Mouse (Mus musculus) midbrain, embryonic 11.5 days (tissue): Measurements from ENCODE around the gene Tram2. TPM values are rescaled to one million over a fixed set of nuclear protein-coding genes. Genes with fewer than 3 reads are reported as not detected.

Source experiments
- ATAC-seq: fragments of 200-750 bp; cut with Nextera tagmentation; 2 replicates; pipeline ENCODE4 v1.8.0; 2017; ENCODE audit warnings: moderate TSS enrichment, moderate library complexity; ENCODE audit not compliant: low FRiP score
- DNase-seq: peaks from one replicate; pipeline ENCODE4 v3.0.0; 2015; ENCODE audit warnings: low spot score; ENCODE audit errors: missing footprints
- H3K27ac ChIP-seq: fragments of 300-500 bp; sonication (generic); 2 replicates; pipeline ENCODE4 v1.5.1; 2014; ENCODE audit warnings: low read depth, low read length
- H3K27me3 ChIP-seq: fragments of 300-500 bp; sonication (generic); 2 replicates; pipeline ENCODE4 v1.6.1; 2014; ENCODE audit warnings: mild to moderate bottlenecking, low read length, moderate library complexity, mixed read lengths; ENCODE audit not compliant: control insufficient read depth, insufficient read depth
- H3K36me3 ChIP-seq: fragments of 300-500 bp; sonication (generic); 2 replicates; pipeline ENCODE4 v1.6.1; 2014; ENCODE audit warnings: mild to moderate bottlenecking, low read length, moderate library complexity, mixed read lengths; ENCODE audit not compliant: control insufficient read depth, insufficient read depth
- H3K4me1 ChIP-seq: fragments of 300-500 bp; sonication (generic); 2 replicates; pipeline ENCODE4 v1.6.1; 2014; ENCODE audit warnings: low read length; ENCODE audit not compliant: control insufficient read depth, insufficient read depth
- H3K4me2 ChIP-seq: fragments of 300-500 bp; sonication (generic); 2 replicates; pipeline ENCODE4 v1.6.1; 2014; ENCODE audit warnings: mild to moderate bottlenecking, moderate library complexity
- H3K4me3 ChIP-seq: fragments of 300-500 bp; sonication (generic); 2 replicates; pipeline ENCODE4 v1.5.1; 2014; ENCODE audit warnings: low read depth, low read length
- H3K9ac ChIP-seq: fragments of 300-500 bp; sonication (generic); 2 replicates; pipeline ENCODE4 v1.6.1; 2014; ENCODE audit warnings: low read length
- H3K9me3 ChIP-seq: fragments of 300-500 bp; sonication (generic); 2 replicates; pipeline ENCODE4 v1.6.1; 2016; ENCODE audit warnings: low read length; ENCODE audit not compliant: control insufficient read depth
- WGBS: fragments of 180-500 bp; shearing (Covaris S2); extraction: QIAGEN DNeasy Blood & Tissue Kit; methylation state at CpG from one replicate; pipeline ENCODE4 v1.1.7; 2014; 5-methylcytosine and 5-hydroxymethylcytosine counted together
- polyA plus RNA-seq: library from polyadenylated mRNA; unstranded; fragments of >200 nt; fragmentation: Nextera tagmentation; extraction: Ambion mirVana; gene quantifications from 2 replicates; pipeline ENCODE4 v1.2.1, GENCODE M21; 2014

Tram2 gene
- polyA plus RNA-seq, 1 experiment from 2014 or later, result 6.4 TPM

- ATAC-seq, result no peak
- Histone ChIP-seq H3K27me3 (no peaks in the 10 kb centered on the region), H3K9me3 (no peaks in the 10 kb centered on the region), H3K36me3 (no peaks in the 10 kb centered on the region), H3K4me3 (no peak overlapping the region), H3K4me1 (no peaks in the 10 kb centered on the region), H3K27ac (no peak overlapping the region), H3K4me2 (no peak overlapping the region), H3K9ac (no peak overlapping the region)
- no peak for DNase-seq
- 79% methylated on average over 9 of the region's 9 CpGs for WGBS
Measured at GRCm38 (mm10) chr1:20974341-20975135, 104.5 kb downstream of the Tram2 start.

GRCm38 (mm10) chr1:20973389-20973788, 105.6 kb downstream of the Tram2 start:
- no peak overlapping the region for H3K4me3 ChIP-seq
- no peak overlapping the region for H3K4me2 ChIP-seq
- H3K9me3 ChIP-seq, result no peaks in the 10 kb centered on the region
- H3K36me3 ChIP-seq, result no peaks in the 10 kb centered on the region
- DNase-seq (peak; percentile 12), ATAC-seq (no peak)
- no peak overlapping the region for H3K27ac ChIP-seq
- no peaks in the 10 kb centered on the region for H3K27me3 ChIP-seq
- 92% methylated on average over 6 of the region's 6 CpGs for WGBS
- no peaks in the 10 kb centered on the region for H3K4me1 ChIP-seq
- H3K9ac ChIP-seq, result no peak overlapping the region

DNA sequence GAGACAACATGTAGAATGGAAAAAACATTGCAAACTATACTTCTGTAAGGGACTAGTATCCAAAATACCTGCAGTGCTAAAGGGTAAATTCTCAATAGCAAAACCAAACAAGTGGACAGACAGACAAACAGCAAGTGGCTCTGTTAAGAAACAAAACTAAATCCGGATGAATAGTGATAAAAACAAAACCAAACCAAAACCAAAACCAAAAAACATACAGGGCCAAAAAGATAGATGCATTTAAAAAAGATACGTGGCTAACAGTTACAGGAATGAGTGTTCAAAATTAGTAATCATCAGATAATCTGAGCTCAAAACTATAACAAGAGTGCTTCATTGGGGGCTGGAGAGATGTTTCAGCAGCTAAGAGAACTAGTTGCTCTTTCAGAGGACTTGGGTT, 109.4 kb downstream of the Tram2 start:
- no peak overlapping the region for H3K27ac ChIP-seq

GRCm38 (mm10) chr1:20954876-20955275, 124.2 kb downstream of the Tram2 start:
- DNase-seq (no peak), ATAC-seq (no peak)
- Histone ChIP-seq H3K36me3 (no peaks in the 10 kb centered on the region), H3K9me3 (no peaks in the 10 kb centered on the region), H3K4me1 (peaks cover 4% of the 10 kb centered on the region), H3K4me2 (no peak overlapping the region), H3K4me3 (no peak overlapping the region), H3K27ac (no peak overlapping the region), H3K27me3 (no peaks in the 10 kb centered on the region), H3K9ac (no peak overlapping the region)
- 80% methylated on average over 3 of the region's 3 CpGs for WGBS

More for the DNA sequence above, 109.4 kb downstream of the Tram2 start:
- Histone ChIP-seq H3K9me3 (no peaks in the 10 kb centered on the region), H3K9ac (no peak overlapping the region), H3K4me2 (no peak overlapping the region), H3K4me3 (no peak overlapping the region), H3K4me1 (no peaks in the 10 kb centered on the region), H3K27me3 (no peaks in the 10 kb centered on the region), H3K36me3 (no peaks in the 10 kb centered on the region)
- DNase-seq (peak; percentile 35), ATAC-seq (no peak)
- WGBS, result 86% methylated on average over 2 of the region's 2 CpGs

- ATAC-seq (no peak), DNase-seq (no peak)
- no peaks in the 10 kb centered on the region for H3K36me3 ChIP-seq
- peak overlapping the region; percentile 86 for H3K27ac ChIP-seq
- no peaks in the 10 kb centered on the region for H3K27me3 ChIP-seq
- H3K4me3 ChIP-seq, result peak overlapping the region; percentile 38
- H3K4me2 ChIP-seq, result peak overlapping the region; percentile 67
- H3K9ac ChIP-seq, result peak overlapping the region; percentile 75
- no peaks in the 10 kb centered on the region for H3K9me3 ChIP-seq
- WGBS, result 1% methylated on average over 16 of the region's 16 CpGs
- H3K4me1 ChIP-seq, result peaks cover 4% of the 10 kb centered on the region
Measured at GRCm38 (mm10) chr1:20951799-20952198, 127.2 kb downstream of the Tram2 start.

DNA sequence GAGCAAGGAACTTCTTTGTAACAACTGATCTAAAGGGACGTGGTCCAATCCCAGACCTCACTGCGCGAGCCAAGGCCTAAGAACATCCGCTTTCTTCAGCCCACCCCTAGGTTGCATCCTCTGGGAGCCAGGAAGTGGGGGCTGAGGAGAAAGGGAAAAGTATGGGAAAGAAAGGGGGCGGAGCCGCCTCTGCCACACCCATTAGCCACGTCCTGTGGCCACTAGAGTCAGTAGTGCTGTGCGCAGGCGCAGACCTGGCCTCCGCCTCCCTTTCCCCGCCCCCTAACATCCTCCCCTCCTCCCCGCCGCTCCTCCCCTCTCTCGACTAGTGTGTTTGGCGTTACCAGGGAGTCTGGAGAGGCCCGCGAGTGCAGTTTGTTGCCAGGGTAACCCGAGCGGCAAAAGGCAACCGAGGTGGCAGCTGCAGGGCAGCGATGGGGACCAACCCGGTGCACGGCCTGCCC, 127.7 kb downstream of the Tram2 start, which contains the start of gene Efhc1:
Efhc1 (plus strand) TSS at position 327 of the 464 bp plus-strand sequence.
- peak within 1 kb of the TSS; percentile 86 for H3K27ac ChIP-seq
- peak within 1 kb of the TSS; percentile 67 for H3K4me2 ChIP-seq
- peak within 1 kb of the TSS; percentile 38 for H3K4me3 ChIP-seq
- peak within 1 kb of the TSS; percentile 75 for H3K9ac ChIP-seq
- WGBS, result 2% methylated on average over 23 of the region's 23 CpGs
- ATAC-seq (peak; percentile 98), DNase-seq (peak; percentile 99)
- peaks cover 4% of the 10 kb centered on the region for H3K4me1 ChIP-seq
- H3K36me3 ChIP-seq, result no peaks in the 10 kb centered on the region
- no peaks in the 10 kb centered on the region for H3K9me3 ChIP-seq
- H3K27me3 ChIP-seq, result no peaks in the 10 kb centered on the region

Other genes starting within 250 kb of the Tram2 start
- gene Paqr8, start 188.6 kb downstream of the Tram2 start, polyA plus RNA-seq, result 7.2 and 7.7 TPM in 2 replicates
- gene Efhc1, start 127.6 kb downstream of the Tram2 start, polyA plus RNA-seq, result 2.5 and 2.6 TPM in 2 replicates
- 13.1 and 13.9 TPM in 2 replicates for gene Tmem14a, start 139.3 kb upstream of the Tram2 start, polyA plus RNA-seq
- 0.42 TPM in 1 of 2 replicates, not detected in the other for gene Gsta3, start 161.4 kb upstream of the Tram2 start, polyA plus RNA-seq